Mouse (Mus musculus): Measurements from ENCODE around the gene Rusc1.
A peak's percentile ranks its signal among the peaks of the same experiment; 100 is the strongest.

Gene Rusc1

DNA sequence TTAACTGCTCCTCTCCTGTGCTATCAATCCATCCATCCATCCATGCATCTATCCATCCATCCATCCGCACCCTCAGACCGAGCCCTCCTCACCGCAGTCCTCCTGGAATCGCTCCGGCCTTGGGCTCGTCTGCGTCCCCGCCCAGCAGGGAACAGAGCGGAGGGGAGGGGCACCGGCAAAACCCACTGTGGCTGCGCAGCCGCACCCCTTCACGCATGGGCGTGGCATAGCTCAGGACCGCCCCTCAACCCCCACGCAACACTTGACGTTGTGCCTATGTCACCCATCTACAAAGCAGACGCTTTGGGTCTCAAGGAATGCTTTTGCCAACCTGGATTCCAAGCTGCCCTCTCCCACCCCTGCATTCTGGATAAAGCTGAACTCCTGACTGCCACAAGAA is at the start of gene Rusc1:
TSS of gene Rusc1 (minus strand) at position 137 of the 400 bp plus-strand sequence.
- DNase-seq (ENCODE audit: low read depth, low spot score), result no peak

DNA sequence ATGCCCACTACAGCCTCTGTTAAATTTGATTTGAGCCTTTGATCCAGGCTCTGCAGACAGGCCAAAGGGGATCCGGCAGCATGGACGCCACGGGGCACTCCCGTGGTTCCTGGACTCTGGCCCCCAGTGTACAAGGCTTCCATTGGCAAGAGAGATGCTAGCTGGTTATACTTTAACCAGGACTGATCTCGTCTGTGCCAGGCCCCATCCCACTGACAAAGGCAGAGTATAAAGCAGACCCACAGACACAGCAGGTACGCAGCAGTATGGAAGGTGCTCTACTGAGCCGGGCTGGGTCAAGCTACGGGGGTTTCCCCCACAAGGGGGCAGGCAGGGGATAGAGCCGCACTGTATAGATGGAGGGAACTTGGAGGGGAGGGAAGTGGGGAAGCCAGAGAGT is 43.3 kb upstream of the Rusc1 start:
- DNase-seq (ENCODE audit: low read depth, low spot score), result peak; percentile 52

DNA sequence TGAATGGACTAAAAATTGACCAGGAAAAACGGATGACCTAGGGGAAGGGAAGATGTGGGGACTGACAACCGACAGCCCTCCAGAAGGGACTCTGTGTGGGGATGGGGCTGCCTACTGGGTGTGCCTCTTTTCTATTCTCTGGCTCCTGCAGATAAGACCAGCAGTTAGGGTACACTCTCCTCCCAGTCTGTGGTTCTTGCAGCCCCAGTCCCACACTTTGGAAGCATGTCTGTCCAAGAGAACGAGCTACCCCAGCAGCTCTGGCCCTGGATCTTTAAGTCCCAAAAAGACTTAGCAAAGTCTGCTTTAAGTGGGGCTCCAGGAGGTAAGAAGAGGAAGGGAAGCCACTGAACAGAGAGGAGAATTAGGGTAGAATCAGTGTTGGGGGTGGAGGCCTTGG is 42.8 kb upstream of the Rusc1 start, which contains the start of gene Pklr:
TSS of gene Pklr (plus strand) at position 185 of the 400 bp plus-strand sequence.
- peak; percentile 49 for DNase-seq (ENCODE audit: low read depth, low spot score)

DNA sequence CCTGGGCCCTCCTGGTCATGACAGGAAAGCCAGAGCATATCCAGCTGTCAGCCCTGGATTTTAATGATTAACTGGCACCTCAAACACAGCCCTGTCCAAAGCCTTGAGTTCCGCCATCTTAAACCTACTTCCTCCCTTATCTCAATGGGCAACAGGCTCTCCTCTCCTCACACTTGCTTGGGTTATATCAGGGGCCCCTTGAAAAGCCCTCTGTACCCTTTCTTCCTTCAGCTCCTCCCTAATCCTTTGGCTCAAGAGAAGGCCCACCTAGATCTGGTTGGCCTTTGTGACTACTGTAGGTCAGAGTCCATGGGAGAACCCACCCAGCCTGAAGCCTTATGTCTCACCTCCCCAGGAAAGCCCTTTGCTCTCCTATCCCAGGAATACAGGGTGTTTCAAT is 40.6 kb upstream of the Rusc1 start:
- peak; percentile 42 for DNase-seq (ENCODE audit: low read depth, low spot score)

DNA sequence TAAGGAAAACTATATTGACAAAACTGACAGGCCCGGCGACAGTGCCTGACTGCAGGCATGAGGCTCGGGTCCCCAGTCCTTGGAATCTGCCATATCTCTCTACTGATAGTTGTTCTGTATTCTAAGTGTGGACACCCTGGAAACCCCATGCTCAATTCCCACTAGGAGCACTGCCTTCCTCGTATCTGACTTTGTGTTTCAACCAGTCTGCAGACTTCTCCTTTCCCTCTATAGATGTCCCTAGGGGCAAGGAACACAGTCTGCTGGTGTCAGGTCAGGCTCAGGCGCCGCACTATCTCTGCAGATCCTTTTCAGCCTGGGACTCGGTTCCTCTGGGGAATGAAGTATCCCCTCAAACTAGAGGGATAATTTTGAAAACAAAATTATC is 39.9 kb upstream of the Rusc1 start:
- DNase-seq (ENCODE audit: low read depth, low spot score), result no peak

DNA sequence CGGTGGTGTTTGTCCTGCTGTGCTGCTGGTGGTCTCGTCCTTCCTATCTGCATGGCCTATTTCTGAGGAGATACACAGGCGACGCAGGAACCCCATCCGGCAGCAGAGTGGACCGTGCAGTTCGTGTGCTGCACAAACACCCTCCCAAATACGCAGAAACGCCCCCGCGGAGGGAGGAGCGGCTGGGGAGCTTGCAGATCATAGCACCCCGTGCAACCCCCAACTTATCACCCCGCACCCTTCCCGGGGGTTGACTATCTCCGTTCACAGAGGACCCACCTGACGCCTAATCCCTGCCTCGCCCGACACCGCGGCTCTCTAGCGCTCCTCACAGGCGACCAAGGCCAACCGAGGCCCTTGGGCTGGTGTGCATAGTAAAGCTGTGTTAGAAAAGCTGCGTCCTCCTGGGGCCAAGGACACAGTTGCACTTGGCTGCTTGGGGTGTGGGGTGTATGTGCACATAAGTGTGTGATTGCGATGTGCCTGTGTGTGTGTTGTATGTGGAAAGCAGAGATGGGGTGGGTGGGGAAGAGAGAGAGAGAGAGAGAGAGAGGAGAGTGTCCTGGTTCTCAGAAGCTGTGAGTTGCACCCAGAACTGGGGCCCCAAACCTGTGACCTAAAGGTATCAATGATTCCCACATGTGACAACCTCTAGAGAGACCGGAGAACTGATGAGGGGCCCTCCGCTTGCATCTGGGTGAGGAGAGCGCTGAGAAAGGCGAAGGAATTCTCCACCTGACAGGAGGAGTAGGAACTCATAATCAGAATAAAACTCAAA is 39.4 kb upstream of the Rusc1 start:
- peak; percentile 67 for DNase-seq (ENCODE audit: low read depth, low spot score)

DNA sequence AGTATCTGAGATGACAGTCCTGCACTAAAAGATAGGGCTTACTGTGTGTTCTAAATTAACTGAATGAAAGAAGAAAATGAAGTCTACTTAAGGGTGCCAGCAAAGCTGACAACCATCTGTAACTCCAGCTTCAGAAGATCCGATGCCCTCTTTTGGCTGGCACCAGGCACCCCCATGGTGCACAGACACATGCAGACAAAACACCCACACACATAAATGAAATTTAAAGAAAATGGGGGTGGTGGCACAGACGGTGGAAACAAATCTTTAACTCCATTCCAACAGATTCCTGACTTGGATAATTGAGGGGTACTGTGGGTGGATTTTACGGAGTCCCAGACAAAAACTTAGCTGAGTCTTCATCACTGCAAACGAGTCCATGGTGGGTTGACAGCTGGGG is 38.7 kb upstream of the Rusc1 start:
- no peak for DNase-seq (ENCODE audit: low read depth, low spot score)

DNA sequence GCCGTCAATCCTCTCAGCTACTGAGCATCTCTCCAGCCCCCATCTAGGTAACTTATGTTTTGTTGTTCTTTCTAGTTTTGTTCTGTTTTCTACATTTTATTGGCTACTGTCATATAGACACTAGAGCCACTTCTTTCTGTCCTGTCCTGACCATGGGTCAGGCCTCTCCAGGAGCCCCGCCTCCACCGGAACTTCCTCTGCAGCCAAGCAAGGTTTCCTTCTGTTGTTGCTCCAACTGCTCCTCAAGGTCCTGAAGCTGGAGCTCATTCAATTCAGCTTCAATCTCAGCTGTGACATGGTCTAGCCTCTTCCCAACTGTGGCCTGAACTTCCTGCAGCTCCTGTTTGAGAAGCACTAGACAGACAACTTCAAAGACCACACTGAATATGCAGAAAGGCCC is 36.8 kb upstream of the Rusc1 start:
- no peak for DNase-seq (ENCODE audit: low read depth, low spot score)

DNA sequence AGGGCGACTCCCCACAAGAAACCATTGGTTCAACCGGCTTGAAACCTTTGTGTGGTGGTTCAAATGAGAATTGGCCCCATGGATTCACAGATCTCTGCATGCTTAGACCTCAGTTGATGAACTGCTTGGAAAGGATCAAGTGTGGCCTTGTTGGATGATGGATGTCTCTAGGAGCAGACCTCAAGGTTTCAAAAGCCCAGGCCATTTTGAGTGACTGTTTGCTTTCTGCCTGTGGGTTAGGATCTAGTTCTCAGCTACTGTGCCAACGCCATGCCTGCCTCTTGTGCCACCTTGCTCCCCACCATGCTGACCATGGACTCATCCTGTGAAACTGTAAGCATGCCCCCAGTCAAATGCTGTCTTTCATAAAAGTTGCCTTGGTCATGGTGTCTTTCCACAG is 32.9 kb upstream of the Rusc1 start:
- no peak for DNase-seq (ENCODE audit: low read depth, low spot score)

- no peak for DNase-seq (ENCODE audit: low read depth, low spot score)
These were observed 31.1 kb upstream of the Rusc1 start for GRCm38 (mm10) chr3:89124241-89124640.

GRCm38 (mm10) chr3:89123313-89123712 is 30.2 kb upstream of the Rusc1 start:
- no peak for DNase-seq (ENCODE audit: low read depth, low spot score)

DNA sequence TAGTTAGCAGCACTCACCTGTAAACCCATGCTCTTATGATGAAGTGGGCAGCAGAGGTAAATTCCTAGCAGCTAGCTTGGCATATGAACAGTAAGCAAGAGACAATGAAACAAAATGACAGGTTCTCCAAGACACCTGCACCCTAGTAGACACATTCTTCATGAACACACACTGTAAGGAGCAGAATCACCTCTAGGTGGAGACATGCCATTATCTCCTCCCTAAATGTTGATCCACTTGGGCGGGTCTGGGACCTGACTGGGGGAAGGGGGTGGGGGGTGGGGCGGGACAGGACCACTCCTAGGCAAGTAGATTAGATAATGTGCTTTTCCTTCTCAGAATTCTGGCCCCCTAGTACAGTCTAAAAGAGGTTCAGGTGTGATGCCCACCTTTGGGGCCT is 22.4 kb upstream of the Rusc1 start:
- peak; percentile 57 for DNase-seq (ENCODE audit: low read depth, low spot score)

DNA sequence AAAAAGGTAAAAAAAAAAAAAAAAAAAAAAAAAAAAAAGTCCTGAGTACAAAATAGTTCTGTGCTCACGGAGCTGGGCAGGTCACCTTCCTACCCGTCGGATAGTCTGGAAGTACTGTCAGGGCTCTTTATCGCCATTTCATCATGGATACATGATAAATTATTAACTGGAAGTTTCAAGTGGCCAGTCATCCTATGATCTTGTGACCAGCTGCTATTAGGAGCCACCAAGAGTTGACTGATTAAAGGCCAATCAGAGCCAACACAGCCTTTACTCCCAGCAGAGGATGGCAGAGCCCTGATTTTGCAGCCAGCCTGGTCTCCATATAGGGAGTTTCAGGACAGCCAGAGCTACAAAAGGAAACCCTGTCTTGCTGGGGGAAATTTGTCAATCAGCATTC is 19.9 kb upstream of the Rusc1 start:
- no peak for DNase-seq (ENCODE audit: low read depth, low spot score)

- DNase-seq (ENCODE audit: low read depth, low spot score), result no peak
These were observed 15.0 kb upstream of the Rusc1 start for GRCm38 (mm10) chr3:89108146-89108545.

- no peak for DNase-seq (ENCODE audit: low read depth, low spot score)
These were observed 14.4 kb upstream of the Rusc1 start for GRCm38 (mm10) chr3:89107545-89107944.

DNA sequence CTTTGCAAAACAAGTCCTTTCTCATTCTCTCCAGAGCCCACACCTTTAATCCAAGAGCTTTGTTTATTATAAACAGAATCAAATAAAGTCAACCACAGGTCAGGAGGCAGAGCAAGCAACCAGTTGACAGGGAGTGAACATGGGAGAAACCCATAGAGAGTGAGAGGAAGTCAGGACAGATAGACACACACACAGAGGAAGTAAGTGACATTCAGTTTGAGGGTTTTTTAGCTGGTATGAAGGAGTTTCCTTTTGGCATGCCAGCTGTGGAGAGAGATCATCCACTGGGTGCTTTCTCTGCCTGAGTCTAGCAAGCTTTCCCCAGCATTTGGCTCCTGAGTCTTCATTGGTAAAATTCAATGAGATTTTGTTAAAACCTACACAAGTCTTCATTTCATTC is 13.8 kb upstream of the Rusc1 start:
- no peak for DNase-seq (ENCODE audit: low read depth, low spot score)

- no peak for DNase-seq (ENCODE audit: low read depth, low spot score)
These were observed 10.1 kb upstream of the Rusc1 start for GRCm38 (mm10) chr3:89103291-89103595.

DNA sequence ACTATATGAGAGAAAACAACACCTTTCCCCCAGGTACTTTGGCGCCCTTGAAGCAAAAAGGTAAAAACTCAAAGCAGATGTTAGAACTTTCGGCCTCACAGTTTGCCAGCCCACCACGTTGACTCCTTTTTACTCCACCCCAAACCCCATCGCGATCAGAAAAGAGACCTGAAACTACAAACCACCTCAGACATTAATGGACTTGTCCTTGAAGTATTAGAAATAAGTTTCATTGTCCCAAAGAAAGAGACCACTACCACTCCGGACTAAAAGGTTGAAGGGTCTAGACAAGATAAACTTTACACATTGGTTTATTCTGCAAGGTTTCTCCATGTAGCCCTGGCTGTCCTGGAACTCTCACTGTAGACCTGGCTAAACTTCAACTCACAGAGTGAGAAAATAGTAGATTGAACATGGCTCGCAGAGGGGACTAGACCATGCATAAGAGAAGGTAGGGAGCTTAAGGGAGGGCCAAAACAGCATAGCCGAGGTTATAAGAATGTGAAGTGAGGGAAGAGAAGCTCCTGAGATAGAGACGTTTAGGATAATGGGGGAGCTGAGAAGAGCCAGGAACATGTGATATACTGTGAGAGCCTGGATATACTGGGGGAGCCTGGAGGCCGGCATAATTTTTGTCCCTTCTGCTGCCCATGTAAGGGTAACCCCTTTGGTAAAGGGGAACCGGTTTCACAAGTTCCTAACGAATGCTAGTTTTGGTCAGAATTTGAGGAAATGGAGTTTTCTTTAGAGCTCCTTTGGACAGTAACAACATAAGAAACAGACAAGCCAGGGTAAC is 9.6 kb upstream of the Rusc1 start:
- no peak for DNase-seq (ENCODE audit: low read depth, low spot score)

DNA sequence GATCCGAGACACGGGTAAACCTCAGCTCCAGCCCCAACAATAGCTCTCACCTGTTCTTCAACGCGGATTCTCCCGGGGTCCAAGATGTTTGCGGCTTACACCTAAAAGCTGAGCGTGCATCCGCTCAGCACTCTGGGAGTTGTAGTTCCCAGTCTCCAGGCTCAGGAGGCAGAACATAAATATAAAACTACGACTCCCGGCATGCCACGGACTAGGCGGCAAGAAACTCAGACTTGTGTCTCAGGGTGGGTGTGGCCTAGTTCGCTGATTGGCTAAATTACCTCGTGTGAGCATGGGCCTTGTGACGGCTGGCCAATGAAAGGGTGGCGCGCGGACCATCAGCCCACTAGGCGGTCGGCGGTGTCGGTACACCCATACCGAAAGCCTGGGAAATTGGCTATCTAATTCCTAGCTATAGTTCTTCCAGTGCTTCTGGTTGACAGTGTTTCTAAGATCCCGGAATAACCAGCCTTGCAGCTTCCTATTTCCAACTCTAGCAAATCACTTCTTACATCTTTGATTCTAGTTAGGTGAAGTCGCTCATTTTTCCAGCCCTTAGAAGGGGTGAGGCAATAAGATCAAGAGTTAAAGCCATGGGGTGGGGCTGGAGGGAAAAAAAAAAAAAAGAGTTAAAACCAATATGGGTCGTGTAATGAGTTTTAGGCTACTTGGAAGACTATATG is 8.8 kb upstream of the Rusc1 start, which contains the start of gene Fdps:
TSS of gene Fdps (minus strand) at position 148 of the 683 bp plus-strand sequence.
- peak; percentile 98 for DNase-seq (ENCODE audit: low read depth, low spot score)

DNA sequence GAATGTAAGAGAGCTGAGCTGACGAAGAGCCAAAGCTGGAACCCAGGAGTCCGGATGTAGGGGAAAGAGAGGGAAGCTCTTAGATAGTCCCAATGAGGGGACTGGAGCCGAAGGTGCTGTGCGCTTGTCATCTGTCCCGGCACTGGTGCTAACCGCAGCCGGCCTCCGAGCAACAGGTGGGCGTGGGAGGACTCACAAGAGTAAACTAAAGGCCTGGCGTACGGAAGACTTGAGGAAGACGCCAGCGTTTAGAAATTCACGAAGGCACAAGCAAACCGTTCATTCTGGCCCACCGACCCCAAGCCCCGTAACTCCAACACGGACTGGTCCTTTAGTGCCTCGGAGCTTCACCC is 8.3 kb upstream of the Rusc1 start:
- no peak for DNase-seq (ENCODE audit: low read depth, low spot score)

- DNase-seq (ENCODE audit: low read depth, low spot score), result no peak
These were observed 7.7 kb upstream of the Rusc1 start, which contains the start of gene Gm43738 for GRCm38 (mm10) chr3:89100811-89101210. Gene Gm43738 (minus strand): TSS chr3:89101099.

DNA sequence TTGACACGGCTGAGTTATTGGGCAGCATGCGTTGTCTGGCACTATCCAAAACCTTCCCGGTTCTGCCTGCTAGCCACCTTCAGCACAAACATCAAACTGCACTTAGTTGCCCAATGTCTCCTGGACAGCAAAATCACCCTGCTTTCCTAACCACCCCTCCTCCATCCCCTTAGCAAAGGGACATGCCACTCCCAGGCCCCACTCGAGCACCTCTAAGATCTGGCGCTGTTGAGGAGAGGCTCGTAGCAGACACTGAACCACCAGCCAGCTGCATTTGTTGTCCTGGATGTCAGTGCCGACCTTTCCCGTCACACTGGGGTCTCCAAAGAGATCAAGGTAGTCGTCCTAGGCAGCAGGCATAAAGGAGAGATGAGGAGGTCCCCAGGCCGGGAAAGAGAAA is 910 bp upstream of the Rusc1 start:
- DNase-seq (ENCODE audit: low read depth, low spot score), result no peak
